Mouse (Mus musculus) thymus, postnatal 14 days (tissue): Measurements from ENCODE around the gene Fzr1.

Experiments
- DNase-seq: peaks from one replicate; pipeline ENCODE4 v3.0.0; 2021

Fzr1 gene

DNA sequence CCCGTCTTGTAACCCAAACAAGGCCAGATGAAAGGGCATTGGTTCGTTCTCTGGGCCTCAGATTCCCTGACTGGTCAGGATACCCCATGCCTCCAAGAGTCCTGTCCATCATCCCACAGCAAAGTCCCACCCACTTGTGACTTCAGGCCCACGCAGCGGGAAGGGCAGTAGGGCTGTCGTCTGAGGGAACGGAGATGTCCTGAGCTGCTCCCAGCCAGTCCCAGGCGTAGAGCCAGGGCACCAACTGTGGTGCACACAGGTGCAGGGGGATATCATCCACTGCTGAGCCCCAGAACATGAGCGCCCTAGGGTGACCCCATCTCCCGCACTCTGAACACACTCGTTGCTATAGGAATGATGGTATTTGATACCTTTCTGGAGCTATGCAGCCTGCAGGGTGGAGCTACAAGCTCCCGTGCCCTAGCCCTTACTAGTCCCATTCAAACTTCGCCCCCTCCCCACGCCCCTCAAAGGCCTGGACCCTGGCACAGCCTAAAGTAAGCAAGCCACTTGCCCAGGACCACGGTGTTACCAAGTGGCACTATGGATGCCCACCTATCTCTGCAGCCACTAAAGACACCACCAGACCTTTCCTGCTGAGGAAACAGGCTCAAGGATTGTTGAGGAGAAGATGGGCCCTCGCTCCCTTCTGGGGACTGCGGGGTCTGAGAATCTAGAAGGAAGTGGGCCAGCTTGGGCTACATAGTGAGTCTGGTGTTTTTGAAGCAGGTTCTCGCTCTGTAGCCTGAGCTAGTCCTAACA lies 37.4 kb upstream of the Fzr1 start:
- DNase-seq = no peak

DNA sequence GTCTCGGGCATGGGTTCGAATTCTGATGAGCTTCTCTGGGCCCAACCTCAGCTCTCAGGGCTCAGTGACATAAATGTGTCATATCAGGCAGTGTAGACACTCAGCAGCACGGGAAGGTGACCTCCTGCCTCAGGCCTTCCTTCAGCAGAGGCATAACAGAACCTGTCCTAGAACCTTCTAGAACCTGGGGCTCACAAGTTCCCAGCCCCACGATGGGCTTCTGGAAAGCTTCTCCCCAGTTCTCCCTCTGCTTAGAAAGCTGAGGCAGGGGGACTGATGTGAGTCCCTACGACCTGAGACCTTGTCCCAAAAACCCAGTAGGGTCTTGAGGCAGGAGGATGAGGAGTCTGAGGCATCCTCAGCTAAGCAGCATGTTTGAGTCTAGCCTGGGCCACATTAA lies 36.8 kb upstream of the Fzr1 start:
- no peak for DNase-seq

- DNase-seq = no peak
These were observed 36.4 kb upstream of the Fzr1 start for GRCm38 (mm10) chr10:81414682-81415081.

DNA sequence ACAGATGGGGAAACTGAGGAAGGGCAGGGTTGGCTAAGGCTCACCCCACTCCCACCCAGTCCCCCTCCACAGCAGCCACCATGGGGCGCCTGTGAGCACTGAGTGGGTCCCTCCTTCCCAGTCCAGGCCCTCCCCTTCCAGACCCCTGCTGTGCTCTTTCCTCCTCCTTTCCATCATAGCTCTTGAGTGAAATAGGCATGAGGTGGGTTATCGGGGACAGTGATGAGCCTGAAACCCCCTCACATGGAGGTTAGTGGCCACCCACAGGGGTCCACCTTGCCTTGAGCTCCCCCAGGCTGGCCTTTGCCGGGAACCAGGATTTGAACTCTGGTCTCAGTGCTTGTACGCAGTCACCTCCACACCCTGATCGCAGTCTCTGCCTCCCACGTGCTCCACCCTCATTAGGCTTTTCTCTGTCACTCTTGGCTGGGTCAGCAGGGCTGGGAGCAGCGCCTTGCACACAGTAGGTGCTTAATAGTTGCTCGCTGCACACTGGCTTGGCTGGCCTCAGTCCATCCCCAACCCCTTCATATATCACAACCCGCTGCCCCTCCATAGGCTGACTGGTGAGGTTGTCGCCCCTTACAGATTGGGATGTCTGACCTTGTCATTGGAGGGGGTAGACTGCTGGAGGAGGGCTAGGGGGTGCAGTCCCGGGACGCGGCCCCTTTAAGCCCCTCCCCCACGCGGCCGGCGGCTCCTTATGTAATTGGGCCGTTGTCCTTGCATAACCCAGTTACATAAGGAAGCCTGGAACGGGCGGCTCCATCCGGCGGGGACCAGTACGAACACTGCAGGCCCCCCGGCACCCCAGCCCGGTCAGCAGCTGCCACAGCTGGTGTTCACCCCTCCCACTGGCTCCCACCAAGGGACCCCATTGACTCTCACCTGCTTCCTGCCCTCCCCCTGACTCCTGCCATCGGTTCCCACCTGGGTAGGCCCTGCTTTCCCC lies 35.3 kb upstream of the Fzr1 start:
- DNase-seq = no peak

GRCm38 (mm10) chr10:81412586-81413309 lies 34.4 kb upstream of the Fzr1 start:
- DNase-seq = no peak

- no peak for DNase-seq
These were observed 33.4 kb upstream of the Fzr1 start for GRCm38 (mm10) chr10:81411471-81412400.

- DNase-seq = no peak
These were observed 32.7 kb upstream of the Fzr1 start for GRCm38 (mm10) chr10:81410981-81411380.

DNA sequence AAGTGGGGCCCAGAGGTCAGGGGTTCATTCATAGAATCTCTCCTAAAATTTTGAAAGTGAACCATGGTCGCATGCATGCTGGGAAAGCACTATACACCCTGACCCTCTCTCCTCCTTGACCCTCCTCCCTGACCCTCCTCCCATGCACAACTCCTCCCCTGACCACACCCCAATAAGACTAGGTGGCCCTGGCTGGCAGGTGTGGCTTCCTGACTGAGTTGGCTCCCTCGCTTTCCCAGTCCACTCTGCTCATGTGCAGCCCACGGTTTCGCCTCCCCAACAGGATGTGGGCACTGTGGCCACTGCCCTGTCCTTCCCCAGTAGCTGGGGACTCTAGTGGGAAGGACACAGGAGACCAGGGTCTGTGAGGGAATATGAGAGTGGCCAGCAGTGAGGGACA lies 32.0 kb upstream of the Fzr1 start:
- no peak for DNase-seq

DNA sequence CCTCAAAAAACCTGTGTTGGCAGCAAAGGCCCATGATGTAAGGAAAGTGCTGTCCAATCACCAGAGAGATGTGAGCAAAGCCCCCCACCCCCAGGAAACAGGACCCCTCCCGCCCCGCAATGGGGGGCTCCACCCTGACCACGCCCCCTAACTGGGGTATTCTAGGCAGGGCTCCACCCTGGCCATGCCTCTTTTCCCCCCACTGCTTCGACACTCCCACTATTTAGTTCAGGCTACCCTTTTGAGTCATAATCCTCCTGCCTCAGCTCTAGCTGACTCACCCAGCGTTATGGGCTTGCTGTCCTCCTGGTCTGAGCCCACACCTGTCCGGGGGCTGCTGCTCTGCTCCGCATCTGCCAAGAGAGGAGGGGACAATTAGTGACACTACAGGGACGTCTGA lies 31.0 kb upstream of the Fzr1 start:
- no peak for DNase-seq

DNA sequence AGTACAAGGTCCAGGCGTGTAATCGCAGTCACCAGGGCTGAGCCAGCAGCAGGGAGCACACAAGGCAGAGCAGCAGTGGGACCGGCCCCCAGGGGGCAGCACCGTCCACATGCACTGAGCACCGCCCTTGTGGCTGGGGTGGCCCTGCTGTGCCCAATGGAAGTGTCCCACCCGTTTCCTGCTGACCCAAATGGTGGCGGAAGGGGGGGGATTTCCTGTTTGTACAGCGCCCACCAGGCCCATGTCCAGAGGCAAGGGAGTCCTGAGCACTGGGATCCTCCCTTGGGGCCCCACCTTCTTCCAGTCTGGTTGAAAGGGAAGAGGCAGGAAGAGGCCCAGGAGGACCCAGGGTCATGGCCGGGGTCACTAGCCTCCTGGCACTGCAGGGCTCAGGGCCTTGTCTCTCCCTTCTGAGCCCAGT lies 30.6 kb upstream of the Fzr1 start:
- peak; percentile 79 for DNase-seq

DNA sequence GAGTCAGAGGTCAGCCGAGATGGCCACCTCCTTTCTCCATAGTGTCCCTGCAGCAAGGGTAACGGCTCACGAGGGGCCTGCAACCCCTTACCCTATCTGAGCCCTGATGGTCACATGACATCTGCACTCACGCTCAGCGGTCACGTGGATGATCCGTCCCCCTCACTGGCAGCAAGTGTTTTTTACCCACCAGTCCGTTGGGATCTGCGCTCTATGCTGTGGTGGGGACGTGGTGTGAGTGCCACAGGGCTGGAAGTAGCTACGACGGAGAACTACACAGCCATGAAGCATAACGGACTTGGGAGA lies 30.1 kb upstream of the Fzr1 start:
- DNase-seq = no peak

GRCm38 (mm10) chr10:81407539-81408423 lies 29.5 kb upstream of the Fzr1 start:
- DNase-seq = peak; percentile 48

- DNase-seq = no peak
These were observed 28.5 kb upstream of the Fzr1 start for GRCm38 (mm10) chr10:81406504-81407440.

- peak; percentile 79 for DNase-seq
These were observed 27.4 kb upstream of the Fzr1 start for GRCm38 (mm10) chr10:81405588-81406201.

DNA sequence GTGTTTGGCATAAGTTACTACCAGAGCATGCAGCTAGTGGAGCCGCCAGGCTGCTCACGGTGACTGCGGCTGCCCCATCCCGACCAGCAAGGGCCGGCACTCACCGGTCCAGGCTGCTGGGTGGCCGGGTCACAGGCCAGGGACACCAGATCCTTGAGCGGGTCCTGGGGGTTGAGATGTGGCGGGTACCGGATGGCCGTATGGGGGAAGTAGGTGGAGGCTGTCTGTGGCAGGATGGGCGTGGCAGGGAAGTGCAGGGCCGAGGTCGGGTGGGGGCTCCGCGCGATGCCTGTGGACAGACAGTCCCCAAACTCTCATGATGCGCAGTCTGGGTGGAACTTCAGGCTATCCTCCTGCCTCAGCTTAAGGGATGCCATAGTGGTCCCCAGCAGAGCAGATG lies 26.4 kb upstream of the Fzr1 start:
- no peak for DNase-seq

DNA sequence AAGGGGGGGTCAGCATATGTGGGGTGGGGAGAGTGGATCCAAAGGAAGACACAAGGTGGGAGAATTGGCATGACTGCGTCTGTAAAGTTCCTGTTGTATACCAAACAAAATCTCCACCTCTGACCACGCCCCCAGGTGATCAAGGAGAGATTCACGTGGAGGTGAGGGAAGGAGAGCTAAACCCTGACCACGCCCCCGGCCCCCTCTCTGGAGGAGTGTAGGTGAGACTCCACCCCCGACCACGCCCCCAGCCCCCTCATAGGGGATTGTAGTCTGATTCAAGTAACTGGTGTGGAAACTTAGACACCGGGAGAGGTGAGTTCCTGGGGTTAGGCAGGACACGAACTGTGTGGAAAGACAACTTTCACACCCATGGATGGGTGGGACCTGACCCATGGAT lies 25.8 kb upstream of the Fzr1 start:
- no peak for DNase-seq

- DNase-seq = no peak
These were observed 25.2 kb upstream of the Fzr1 start for GRCm38 (mm10) chr10:81403511-81403910.

DNA sequence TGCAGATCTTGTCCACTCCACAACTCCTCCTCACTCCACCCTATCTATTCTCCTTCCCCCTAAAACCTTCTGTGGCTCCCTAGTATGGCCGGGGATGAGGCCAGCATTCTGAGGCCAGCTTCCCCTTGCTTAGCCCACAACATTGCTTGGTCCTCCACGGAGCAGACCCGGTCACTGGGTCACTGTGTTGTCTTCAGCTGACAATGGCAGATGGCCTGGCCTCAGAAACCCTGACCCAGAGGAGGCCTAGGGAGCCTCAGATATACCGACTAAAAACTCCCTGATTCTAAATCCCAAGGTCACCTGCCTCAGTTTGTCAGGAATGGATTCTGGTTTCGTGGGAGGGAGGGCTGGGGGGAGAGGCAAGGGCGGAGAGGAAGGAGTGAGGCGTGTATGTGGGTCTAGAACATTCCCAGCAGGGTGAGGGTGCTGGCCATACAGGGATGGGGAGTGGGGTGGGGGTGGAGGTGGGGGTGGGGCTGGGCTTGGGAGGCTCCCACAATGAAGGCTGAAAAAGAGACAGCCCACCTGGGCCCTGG lies 24.0 kb upstream of the Fzr1 start:
- no peak for DNase-seq

DNA sequence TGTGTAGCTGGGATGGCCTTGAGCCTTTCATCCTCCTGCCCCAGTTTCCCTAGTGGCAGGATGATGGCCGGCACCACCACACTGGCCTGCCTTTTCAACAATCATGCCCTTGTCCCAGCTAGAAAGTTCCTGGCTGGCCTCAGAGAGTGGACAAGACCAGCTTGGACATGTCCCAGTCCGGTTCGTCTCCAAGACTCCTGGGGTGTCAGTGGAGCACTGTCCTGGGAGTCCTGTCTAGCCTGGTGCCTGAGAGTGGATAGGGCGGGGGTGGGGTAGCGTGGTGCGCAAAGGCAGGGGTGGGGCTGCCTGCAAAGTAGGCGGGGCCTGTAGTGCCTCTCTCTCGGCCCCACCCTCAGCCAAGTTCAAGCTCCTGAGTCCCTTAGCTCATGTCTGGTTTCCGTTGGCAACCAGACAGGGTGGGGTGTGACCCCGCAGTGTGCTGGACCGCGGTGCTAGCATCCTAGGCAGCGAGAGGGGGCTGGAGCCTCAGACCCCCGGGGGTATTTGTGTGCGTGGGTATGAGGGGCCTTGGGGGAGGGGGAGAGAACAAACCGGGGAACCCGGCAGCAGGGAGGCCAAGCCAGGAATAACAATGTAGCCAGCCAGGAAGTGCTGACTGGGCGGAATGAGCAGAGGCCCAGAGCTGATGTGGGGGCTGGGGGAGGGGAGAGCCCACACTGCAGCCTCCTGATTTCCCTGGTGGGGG lies 23.4 kb upstream of the Fzr1 start:
- peak; percentile 39 for DNase-seq
